Mouse (Mus musculus) hindlimb bud, embryonic 11.5 days (tissue): ENCODE measurements around the gene Mia2.
"Not testable (repeated sequence)": the region's sequence is repeated elsewhere in the genome, so short reads cannot be mapped to it uniquely, and the experiment has no call there.

ENCODE experiments used
- DNase-seq: peaks from one replicate; pipeline ENCODE4 v3.0.0-alpha.2; 2012; ENCODE audit warnings: low read depth, low spot score; ENCODE audit errors: extremely low spot score

The Mia2 gene

DNA sequence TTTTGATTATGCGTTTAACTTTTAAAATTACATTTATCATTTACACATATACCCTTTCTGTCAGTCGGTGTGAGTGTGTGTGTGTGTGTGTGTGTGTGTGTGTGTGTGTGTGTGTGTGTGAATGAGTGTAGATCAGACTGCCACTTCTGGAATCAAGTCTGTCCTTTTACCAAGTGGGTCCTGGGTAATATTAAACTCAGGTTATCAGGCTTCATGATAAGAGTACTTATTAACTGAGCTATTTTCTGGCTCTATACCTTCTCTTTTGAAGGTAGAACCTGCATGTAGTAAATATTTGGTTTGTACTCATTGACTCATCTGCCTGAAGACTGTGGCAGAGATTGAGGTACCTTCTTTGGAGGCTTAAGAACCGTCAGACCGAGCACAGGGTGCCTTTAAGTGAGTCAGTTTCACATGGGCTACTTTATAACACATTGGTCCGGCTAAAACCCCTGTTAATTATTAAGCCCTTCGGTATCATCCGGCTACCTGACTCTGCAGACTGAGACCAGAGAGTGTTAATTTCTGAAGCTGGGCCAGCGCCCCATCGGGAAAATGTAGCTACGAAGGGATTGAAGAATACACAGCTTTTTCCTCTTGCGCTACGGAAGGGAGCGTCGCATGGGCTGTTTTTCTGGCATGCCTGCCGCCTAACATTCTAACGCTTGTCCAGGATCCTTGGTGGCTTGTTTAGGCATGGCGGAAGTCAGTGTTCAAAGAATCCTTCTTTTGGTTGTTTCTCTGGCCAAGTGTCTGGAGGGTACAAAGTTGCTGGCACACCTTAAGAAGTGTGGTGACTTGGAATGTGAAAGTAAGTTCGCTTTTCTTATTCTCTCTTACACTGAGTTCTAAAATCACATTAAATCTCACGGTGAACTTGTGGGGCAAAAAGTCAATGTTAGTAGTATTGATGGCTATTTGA is at the start of gene Mia2:
Gene Mia2 (plus strand): TSS at position 696 of the 922 bp plus-strand sequence.
- no peak for DNase-seq

- DNase-seq, result no peak
Measured at GRCm38 (mm10) chr12:59052470-59052869, 43.1 kb upstream of the Mia2 start.

DNA sequence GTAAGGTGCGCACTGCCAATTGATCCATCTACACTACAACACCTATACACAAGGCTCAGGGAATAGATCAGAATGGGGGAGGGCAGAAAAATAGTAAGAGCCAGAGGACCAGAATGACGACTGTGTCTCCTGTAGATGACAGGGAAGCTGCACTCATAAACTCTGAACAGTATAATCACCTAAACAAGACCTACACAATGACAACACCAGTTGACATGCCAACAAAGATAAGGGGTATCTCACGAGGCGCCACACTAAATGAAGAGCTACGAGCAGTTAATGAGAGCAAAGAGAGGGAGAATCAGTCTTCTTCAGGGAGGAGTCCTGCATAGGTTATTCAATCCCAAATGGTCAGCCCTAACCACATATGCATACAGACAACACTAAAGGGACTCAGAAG is 42.4 kb upstream of the Mia2 start:
- no peak for DNase-seq

- no peak for DNase-seq
Measured at GRCm38 (mm10) chr12:59053976-59054375, 41.6 kb upstream of the Mia2 start.

DNA sequence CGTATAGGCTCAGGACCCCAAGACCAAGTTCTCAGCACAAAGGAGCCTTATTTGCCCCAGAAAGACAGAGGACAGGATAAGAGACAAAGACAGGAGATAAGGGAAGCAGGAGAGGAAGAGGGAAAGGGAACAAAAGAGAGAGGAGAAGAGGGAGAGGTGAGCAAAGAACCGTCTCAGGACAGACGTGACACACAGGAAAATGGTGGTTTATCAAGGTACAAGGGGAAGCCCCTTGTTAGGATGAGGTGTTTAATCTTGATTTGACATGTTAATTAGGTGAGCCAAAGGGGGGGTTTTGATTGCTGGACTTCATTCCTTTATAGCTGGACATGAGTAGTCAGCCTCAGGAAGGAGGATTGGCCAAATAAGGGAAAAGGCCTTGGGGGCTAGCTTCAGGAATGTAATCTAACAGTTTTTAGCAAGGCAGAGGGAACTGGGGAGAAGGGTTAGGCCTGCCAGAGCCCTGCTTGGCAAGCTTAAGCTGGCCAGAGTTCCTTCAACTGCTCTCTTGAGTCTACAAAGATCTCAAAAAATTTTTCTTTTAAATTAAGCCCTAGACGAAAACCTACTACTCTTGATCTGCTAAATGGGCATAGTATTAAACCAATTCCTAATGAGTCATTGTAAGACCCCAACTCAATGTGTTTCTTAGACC is 40.3 kb upstream of the Mia2 start:
- DNase-seq, result no peak

DNA sequence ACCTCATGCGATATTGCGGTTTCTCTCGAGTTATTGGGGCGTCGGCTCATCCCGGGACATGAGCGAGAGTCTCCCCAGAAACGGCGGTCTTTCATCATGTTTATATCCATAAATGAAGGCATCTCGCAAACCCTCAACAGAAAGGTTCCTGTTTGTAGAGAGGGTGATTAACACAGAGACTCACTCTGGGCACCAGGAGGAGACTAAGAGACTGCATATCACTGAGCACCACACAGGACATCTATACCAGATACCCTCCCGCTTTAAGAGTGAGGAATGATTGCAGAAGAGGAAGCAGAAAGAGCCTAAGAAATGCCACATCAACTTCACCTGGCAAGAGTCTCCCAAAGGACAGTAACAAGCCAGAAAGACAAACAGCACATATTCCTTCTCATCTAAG is 39.4 kb upstream of the Mia2 start:
- no peak for DNase-seq

DNA sequence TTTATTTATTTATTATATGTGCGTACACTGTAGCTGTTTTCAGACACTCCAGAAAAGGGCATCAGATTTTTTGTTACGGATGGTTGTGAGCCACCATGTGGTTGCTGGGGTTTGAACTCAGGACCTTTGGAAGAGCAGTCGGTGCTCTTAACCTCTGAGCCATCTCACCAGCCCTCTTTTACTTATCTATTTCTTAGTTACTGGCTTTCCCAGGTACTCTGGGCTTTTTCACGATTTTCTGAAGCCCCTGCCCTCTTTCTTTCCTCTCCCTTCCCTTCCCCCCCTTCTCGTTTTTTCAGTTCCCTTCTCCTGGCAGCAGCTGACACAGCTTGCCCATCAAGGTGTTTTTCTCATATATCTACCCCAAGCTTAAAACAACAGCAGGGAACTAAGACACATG is 37.4 kb upstream of the Mia2 start:
- not testable (repeated sequence) for DNase-seq

- DNase-seq, result no peak
Measured at GRCm38 (mm10) chr12:59060322-59060721, 35.3 kb upstream of the Mia2 start.

- no peak for DNase-seq
Measured at GRCm38 (mm10) chr12:59060993-59061595, 34.5 kb upstream of the Mia2 start, which contains the start of gene Trappc6b. Gene Trappc6b, minus strand, starts transcription at chr12:59061472.

GRCm38 (mm10) chr12:59064837-59065236 is 30.8 kb upstream of the Mia2 start:
- no peak for DNase-seq

DNA sequence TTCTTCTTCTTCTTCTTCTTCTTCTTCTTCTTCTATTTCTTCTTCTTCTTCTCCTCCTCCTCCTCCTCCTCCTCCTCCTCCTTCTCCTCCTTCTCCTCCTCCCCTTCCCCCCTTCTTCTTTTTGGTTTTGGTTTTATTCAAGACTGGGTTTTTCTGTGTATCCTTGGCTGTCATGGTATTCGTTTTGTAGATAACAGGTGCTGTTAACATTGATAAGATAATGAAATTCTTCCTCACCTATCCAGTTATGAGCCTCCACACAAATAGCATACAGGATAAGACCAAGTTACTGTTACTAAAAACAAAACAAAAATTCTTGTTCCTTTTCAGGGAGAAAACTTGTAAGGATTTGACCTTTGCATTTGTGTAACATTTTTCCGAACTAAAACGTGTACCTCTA is 29.8 kb upstream of the Mia2 start:
- no peak for DNase-seq

DNA sequence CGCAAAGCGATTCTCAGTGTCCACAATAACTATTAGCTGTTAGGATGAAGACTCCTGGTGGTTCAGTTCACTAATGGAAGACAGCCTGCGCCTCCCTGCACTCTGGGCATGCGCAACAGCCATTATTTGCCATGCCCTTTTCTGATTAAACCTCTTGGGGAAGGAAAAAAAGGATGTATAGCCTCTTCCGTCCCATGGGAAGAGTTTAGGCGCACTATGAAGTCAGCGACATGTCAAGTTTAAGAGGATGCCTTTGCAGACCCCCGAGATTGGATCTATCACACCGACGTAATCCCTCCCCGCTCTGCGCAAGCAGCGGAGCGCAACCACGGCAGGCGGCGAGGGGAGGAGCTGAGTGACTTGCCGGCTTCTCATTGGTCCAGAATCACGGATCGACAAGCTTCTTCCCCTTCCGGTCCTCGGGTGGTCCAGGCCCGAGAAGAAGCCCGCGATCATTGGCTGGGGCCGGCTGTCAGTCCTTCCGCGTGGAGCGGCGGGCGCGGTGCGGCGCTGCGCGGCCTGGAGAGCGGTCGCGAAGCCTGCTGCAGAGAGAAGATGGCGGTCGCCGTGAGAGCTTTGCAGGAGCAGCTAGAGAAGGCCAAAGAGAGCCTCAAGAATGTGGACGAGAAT is 29.0 kb upstream of the Mia2 start, which contains the start of gene Pnn:
Gene Pnn (plus strand): TSS at position 437 of the 630 bp plus-strand sequence.
- peak; percentile 93 for DNase-seq

DNA sequence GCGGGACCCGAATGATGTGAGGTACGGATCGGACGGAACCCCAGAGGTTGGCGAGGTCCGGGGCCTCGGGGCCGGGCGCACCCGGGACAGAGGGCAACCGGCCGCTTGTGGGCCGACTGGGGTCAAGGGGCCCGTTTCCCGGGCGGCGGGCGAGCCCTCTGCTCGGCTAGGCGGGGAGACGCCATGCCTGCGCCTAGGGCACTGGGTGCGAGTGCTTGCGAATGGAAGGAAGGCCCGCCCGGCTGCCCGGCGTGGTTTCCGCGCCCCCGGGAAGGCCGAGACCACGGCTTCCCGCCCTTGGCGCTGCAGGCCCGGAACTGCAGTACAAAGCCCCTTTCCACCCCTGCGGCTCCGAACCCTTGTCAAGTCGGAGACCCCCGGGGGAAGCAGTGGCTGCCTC is 28.5 kb upstream of the Mia2 start:
- no peak for DNase-seq

DNA sequence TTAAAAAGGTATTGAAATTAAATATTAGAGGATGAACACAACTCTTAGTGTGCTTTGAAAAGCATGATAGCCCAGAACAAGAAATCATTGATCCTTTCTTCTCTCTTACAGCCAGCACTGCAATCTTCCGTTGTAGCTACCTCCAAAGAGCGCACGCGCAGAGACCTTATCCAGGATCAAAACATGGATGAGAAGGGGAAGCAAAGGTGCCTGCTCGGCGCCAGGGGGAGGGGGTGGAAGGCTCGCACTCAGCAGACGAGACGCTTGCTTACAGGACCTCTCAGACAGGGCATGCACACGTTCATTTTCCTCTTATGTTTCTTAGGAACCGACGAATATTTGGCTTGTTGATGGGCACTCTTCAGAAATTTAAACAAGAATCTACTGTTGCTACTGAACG is 26.8 kb upstream of the Mia2 start:
- no peak for DNase-seq

DNA sequence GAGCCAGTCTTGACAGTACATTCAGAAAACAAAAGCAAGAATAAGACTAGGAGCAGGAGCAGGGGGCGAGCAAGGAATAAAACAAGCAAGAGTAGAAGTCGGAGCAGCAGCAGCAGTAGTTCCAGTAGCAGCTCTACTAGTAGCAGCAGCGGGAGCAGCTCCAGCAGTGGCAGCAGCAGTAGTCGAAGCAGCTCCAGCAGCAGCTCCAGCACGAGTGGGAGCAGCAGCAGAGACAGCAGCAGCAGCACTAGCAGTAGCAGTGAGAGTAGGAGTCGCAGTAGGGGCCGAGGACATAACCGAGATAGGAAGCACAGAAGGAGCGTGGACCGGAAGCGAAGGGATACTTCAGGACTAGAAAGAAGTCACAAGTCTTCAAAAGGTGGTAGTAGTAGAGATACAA is 23.3 kb upstream of the Mia2 start:
- DNase-seq, result no peak

- no peak for DNase-seq
Measured at GRCm38 (mm10) chr12:59074052-59074451, 21.5 kb upstream of the Mia2 start.

- DNase-seq, result no peak
Measured at GRCm38 (mm10) chr12:59076996-59077395, 18.6 kb upstream of the Mia2 start.

DNA sequence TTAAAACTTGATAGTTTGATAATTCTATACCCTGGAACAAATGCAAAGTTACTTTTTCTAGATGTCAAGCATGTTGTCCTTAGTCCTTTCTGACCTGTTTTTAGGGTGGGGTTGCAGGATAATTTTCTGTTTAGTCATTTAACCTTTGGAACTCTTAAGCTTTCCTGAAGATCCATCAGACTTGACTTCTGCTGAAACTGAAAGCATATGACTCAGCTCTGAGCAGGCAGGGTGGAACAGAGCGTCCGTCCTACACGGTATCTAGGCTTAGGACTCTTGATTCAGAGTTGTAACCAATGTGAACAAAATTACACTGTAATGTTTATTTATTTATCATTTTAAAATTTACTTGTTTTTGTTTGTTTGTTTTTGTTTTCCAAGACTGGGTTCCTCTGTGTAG is 17.7 kb upstream of the Mia2 start:
- DNase-seq, result no peak

DNA sequence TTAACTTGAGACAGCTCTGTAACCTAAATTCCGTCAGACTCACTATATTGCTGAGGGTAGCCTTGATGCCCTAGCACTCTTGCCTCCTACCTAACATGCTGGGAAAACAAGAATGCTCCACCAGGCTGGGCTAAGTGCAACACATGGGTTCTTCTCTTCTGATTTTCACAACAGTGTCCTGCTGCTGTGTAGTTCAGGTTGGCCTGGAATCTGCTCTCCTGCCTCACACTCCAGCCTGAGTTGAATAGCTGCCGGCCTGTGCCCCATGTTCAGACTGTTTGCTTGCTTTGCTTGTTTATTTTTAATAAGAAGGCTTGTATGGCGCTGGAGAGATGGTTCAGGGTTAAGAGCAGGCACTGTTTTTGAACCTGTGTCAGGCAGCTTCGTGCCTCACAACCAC is 15.1 kb upstream of the Mia2 start:
- DNase-seq, result no peak

DNA sequence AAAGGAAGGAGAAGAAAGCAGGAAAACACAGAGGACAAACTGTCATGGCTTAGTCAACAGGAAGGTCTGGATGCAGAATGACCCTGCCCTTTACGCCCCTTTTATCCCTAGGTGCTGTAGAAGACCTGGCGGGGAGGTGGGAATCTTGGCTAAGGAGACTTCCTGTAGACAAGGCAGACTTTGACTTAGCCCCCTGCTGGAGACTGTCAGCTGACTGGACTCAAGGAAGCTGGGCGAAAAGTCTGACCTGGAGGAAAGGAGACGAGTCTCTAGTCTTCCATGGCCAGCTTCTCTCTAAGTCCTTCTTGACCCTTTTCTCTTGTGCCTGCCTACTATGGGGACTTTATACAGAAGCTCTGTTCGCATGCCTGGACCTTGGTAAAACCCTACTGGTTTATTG is 11.2 kb upstream of the Mia2 start:
- DNase-seq, result no peak

- DNase-seq, result no peak
Measured at GRCm38 (mm10) chr12:59086171-59086570, 9.4 kb upstream of the Mia2 start.
